Mouse (Mus musculus): Measurements from ENCODE around the gene Gm13279.
"Not testable (repeated sequence)": the region's sequence is repeated elsewhere in the genome, so short reads cannot be mapped to it uniquely, and the experiment has no call there.

Gm13279 gene

GRCm38 (mm10) chr4:88797097-88797496 is at the start of gene Gm13279:
Gene Gm13279, plus strand, starts transcription at chr4:88797397.
- not testable (repeated sequence) for DNase-seq (ENCODE audit: low read depth, low spot score)

DNA sequence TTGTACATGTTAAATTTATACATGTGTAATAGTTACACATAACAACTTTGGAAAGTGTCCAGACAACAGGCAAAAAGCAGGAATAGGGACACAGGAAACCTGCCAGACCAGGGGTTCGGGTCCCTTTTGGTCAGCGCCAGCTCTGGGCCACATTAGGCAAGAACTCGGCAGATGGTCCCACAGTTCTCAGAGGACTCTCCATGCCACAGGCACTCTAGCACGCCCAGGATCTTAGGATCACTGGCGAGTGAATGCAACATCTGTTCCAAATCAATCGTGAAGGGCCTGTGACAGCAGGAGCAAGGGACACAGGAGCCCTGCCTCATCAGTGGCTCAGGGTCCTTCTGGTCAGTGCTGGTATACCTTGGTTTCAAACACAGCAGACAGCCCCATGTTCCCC is 47.3 kb upstream of the Gm13279 start:
- DNase-seq (ENCODE audit: low read depth, low spot score) = no peak

GRCm38 (mm10) chr4:88754818-88755340 is 42.3 kb upstream of the Gm13279 start, which contains the start of gene Gm13271:
Gene Gm13271, plus strand, starts transcription at chr4:88754868.
- not testable (repeated sequence) for DNase-seq (ENCODE audit: low read depth, low spot score)

DNA sequence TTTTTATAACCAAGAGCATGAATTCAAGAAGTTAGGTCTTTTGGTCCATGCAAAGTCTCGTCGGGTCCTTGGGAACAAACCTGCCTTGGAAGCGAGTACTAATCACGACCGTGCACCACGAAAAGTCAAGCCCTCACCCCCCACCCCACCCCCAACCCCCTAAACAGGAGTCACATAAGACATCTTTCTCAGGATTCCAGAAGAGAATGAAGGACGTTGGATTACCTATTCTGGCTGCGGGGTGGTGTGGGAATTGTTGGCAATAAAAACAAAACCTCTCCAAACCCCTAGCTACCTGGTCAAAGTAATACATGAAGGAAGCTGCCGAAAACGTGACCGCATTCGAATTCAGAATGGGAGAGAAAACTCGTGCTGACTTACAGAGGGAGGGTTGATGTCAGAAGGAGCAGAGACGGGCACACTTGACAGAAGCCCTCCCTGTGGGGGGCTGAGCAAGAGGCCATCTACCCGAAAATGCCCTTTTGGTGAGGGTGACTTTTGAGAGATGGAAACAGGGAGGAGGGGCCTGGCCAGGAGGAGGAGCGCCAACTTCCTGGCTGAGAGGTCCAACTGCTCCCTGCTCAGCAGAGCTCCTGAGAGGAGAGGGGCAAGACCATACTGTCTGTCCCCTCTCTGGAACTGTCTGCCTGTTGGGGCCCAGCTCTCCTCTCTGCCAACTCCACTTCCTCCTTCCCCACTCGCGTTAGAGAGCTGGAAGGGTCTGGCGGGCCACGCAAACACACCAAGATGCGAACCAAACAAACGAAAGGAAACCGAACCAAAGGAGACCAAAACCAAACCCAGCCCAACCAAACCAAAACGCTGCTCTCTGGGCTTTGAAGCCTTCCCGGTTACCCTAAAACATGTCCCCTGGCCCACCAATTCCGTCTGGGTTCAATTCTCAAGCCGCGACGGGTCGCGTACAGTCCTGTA is 40.4 kb upstream of the Gm13279 start:
- DNase-seq (ENCODE audit: low read depth, low spot score) = peak; percentile 7

DNA sequence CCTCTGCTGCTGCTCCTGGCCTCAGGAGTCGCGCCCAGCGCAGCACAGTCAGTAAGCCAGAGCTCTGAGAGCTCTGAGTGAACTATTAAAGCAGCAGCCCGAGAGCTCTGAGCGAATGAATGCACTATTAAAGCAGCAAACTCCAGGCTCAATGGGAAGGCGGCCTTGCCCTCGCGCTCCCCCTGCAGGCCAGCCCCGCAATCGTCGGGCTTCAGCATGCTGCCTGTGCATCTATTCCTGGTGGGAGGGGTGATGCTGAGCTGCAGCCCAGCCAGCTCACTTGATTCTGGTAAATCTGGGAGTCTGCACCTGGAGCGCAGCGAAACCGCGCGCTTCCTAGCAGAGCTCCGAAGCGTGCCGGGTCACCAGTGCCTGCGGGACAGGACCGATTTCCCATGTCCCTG is 39.6 kb upstream of the Gm13279 start:
- DNase-seq (ENCODE audit: low read depth, low spot score) = peak; percentile 88

DNA sequence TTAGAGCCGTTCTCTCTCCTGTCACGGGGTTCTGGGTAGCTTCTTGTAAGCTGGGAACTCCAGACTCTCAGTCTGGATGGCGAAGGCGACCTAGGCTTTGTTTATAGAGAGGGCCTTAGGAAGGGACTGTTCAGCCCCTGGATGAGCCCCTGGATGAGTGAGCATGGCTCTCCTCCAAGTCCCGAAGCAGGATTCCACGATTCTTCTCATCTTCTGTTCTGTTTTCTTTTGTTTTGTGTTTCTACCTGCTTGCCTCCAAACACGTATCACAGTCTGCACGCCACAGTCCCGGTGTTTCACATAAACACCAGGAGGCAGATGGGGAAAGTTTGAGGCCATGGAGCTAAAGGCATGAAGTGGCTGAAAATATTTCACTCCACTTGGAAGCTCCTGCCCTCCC is 38.4 kb upstream of the Gm13279 start:
- DNase-seq (ENCODE audit: low read depth, low spot score) = not testable (repeated sequence)

- DNase-seq (ENCODE audit: low read depth, low spot score) = not testable (repeated sequence)
Observed at GRCm38 (mm10) chr4:88759610-88760268, 37.5 kb upstream of the Gm13279 start, which contains the start of gene Gm13283. Gene Gm13283, plus strand, starts transcription at chr4:88760119.

DNA sequence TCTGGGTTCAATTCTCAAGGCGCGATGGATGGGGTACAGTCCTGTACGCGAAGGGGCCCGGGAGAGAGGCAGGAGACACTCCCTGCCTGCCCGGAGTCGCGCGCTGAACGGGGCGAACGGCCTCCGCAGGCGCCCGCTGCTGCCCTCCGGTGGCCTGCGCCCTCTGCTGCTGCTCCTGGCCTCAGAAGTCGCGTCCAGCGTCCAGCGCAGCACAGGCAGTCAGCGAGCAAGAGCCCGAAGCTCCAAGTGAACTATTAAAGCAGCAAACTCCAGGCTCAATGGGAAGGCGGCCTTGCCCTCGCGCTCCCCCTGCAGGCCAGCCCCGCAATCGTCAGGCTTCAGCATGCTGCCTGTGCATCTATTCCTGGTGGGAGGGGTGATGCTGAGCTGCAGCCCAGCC is 36.8 kb upstream of the Gm13279 start:
- DNase-seq (ENCODE audit: low read depth, low spot score) = peak; percentile 90

DNA sequence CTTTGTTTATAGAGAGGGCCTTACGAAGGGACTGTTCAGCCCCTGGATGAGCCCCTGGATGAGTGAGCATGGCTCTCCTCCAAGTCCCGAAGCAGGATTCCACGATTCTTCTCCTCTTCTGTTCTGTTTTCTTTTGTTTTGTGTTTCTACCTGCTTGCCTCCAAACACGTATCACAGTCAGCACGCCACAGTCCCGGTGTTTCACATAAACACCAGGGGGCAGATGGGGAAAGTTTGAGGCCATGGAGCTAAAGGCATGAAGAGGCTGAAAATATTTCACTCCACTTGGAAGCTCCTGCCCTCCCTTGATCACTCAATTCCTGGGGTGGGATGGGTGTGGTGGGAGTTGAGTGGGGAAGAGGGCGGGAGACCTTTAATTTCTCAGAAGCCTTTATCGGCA is 35.4 kb upstream of the Gm13279 start:
- not testable (repeated sequence) for DNase-seq (ENCODE audit: low read depth, low spot score)

DNA sequence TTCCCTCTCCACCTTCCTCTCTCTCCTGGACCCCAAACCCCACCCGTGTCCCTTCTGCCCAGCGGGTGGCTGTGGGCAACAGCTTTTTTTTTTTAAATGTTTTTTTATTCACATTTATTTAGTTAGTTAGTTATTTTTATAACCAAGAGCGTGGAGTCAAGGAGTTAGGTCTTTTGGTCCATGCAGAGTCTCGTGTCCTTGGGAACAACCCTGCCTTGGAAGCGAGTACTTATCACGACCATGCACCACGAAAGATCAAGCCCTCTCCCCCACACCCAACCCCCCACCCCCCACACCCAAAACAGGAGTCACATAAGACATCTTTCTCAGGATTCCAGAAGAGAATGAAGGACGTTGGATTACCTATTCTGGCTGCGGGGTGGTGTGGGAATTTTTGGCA is 34.9 kb upstream of the Gm13279 start:
- not testable (repeated sequence) for DNase-seq (ENCODE audit: low read depth, low spot score)

DNA sequence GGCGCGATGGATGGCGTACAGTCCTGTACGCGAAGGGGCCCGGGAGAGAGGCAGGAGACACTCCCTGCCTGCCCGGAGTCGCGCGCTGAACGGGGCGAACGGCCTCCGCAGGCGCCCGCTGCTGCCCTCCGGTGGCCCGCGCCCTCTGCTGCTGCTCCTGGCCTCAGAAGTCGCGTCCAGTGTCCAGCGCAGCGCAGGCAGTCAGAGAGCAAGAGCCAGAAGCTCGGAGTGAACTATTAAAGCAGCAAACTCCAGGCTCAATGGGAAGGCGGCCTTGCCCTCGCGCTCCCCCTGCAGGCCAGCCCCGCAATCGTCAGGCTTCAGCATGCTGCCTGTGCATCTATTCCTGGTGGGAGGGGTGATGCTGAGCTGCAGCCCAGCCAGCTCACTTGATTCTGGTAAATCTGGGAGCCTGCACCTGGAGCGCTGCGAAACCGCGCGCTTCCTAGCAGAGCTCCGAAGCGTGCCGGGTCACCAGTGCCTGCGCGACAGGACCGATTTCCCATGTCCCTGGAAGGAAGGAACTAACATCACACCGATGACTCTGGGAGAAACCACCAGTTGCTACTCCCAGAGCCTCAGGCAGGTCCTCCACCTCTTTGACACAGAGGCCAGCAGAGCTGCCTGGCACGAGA is 33.7 kb upstream of the Gm13279 start:
- peak; percentile 86 for DNase-seq (ENCODE audit: low read depth, low spot score)

- DNase-seq (ENCODE audit: low read depth, low spot score) = not testable (repeated sequence)
Observed at GRCm38 (mm10) chr4:88773534-88773933, 23.7 kb upstream of the Gm13279 start, which contains the start of gene Gm13290. Gene Gm13290, plus strand, starts transcription at chr4:88773834.

DNA sequence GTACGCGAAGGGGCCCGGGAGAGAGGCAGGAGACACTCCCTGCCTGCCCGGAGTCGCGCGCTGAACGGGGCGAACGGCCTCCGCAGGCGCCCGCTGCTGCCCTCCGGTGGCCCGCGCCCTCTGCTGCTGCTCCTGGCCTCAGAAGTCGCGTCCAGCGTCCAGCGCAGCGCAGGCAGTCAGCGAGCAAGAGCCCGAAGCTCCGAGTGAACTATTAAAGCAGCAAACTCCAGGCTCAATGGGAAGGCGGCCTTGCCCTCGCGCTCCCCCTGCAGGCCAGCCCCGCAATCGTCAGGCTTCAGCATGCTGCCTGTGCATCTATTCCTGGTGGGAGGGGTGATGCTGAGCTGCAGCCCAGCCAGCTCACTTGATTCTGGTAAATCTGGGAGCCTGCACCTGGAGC is 20.6 kb upstream of the Gm13279 start, which contains the start of gene Gm13289:
Gene Gm13289 (plus strand): TSS at position 301 of the 400 bp plus-strand sequence.
- DNase-seq (ENCODE audit: low read depth, low spot score) = not testable (repeated sequence)

DNA sequence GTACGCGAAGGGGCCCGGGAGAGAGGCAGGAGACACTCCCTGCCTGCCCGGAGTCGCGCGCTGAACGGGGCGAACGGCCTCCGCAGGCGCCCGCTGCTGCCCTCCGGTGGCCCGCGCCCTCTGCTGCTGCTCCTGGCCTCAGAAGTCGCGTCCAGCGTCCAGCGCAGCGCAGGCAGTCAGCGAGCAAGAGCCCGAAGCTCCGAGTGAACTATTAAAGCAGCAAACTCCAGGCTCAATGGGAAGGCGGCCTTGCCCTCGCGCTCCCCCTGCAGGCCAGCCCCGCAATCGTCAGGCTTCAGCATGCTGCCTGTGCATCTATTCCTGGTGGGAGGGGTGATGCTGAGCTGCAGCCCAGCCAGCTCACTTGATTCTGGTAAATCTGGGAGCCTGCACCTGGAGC is 17.6 kb upstream of the Gm13279 start, which contains the start of gene Gm13272:
Gene Gm13272 (plus strand): TSS at position 301 of the 400 bp plus-strand sequence.
- not testable (repeated sequence) for DNase-seq (ENCODE audit: low read depth, low spot score)

DNA sequence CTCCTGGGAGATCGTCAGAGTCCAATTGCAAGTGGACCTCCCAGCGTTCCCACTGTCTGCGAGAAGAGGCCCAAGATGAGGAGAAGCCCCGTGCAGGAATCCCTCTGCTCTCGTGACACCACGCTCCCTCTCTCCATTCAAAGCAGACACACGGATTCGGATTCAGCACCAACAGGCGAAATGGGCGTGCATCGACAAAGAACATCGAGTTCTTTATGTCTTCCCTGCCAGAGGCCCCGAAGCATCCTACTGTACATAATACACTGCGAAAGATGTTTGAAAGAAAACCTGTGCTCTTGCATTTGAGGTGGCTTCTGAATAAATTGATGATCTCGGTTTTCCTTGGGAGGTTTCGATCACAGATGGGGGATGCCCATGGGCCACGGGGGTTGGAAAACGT is 16.9 kb upstream of the Gm13279 start:
- DNase-seq (ENCODE audit: low read depth, low spot score) = not testable (repeated sequence)

DNA sequence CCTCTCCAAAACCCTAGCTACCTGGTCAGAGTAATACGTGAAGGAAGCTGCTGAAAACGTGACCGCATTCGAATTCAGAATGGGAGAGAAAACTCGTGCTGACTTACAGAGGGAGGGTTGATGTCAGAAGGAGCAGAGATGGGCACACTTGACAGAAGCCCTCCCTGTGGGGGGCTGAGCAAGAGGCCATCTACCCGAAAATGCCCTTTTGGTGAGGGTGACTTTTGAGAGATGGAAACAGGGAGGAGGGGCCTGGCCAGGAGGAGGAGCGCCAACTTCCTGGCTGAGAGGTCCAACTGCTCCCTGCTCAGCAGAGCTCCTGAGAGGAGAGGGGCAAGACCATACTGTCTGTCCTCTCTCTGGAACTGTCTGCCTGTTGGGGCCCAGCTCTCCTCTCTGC is 15.4 kb upstream of the Gm13279 start, which contains the start of gene Ifnz:
Gene Ifnz (plus strand): TSS at position 301 of the 400 bp plus-strand sequence.
- not testable (repeated sequence) for DNase-seq (ENCODE audit: low read depth, low spot score)

- not testable (repeated sequence) for DNase-seq (ENCODE audit: low read depth, low spot score)
Observed at GRCm38 (mm10) chr4:88782335-88782734, 14.9 kb upstream of the Gm13279 start.

DNA sequence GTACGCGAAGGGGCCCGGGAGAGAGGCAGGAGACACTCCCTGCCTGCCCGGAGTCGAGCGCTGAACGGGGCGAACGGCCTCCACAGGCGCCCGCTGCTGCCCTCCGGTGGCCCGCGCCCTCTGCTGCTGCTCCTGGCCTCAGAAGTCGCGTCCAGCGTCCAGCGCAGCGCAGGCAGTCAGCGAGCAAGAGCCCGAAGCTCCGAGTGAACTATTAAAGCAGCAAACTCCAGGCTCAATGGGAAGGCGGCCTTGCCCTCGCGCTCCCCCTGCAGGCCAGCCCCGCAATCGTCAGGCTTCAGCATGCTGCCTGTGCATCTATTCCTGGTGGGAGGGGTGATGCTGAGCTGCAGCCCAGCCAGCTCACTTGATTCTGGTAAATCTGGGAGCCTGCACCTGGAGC is 11.8 kb upstream of the Gm13279 start, which contains the start of gene Gm13276:
Gene Gm13276 (plus strand): TSS at position 301 of the 400 bp plus-strand sequence.
- DNase-seq (ENCODE audit: low read depth, low spot score) = not testable (repeated sequence)

GRCm38 (mm10) chr4:88788402-88788801 is 8.8 kb upstream of the Gm13279 start, which contains the start of gene Gm13277:
Gene Gm13277, plus strand, starts transcription at chr4:88788632.
- DNase-seq (ENCODE audit: low read depth, low spot score) = not testable (repeated sequence)

GRCm38 (mm10) chr4:88791250-88791649 is 5.9 kb upstream of the Gm13279 start, which contains the start of gene Gm13278:
Gene Gm13278, plus strand, starts transcription at chr4:88791550.
- DNase-seq (ENCODE audit: low read depth, low spot score) = not testable (repeated sequence)

All from skeletal muscle tissue, adult 2 months (tissue).